Mouse (Mus musculus) brain, embryonic 18.5 days (tissue): ENCODE data around the gene Tcn2.
A peak's percentile ranks its signal among the peaks of the same experiment; 100 is the strongest.
"Not testable (repeated sequence)": the region's sequence is repeated elsewhere in the genome, so short reads cannot be mapped to it uniquely, and the experiment has no call there.

Experiments used
- DNase-seq: peaks from one replicate; pipeline ENCODE4 v3.0.0-alpha.2; 2012; ENCODE audit warnings: low read depth, low spot score

The Tcn2 gene

DNA sequence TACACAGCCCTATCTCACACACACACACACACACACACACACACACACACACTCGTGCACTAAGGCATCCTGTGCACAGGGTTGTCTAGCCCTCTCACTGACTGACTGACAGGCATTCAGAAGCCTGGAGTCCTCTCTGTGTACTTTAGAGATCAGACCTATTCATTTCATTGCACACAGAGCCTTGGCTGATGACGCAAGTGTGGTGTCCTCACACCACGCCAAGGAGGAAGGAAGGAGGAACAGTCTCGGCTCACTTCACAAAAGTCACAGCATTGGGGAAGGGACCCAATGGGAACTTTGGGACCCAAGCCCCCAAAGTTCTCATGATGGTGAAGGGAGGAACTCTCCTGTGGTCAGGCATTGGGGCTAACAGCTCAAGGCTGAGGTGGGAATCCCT, 1.9 kb downstream of the Tcn2 start:
- DNase-seq, result no peak

DNA sequence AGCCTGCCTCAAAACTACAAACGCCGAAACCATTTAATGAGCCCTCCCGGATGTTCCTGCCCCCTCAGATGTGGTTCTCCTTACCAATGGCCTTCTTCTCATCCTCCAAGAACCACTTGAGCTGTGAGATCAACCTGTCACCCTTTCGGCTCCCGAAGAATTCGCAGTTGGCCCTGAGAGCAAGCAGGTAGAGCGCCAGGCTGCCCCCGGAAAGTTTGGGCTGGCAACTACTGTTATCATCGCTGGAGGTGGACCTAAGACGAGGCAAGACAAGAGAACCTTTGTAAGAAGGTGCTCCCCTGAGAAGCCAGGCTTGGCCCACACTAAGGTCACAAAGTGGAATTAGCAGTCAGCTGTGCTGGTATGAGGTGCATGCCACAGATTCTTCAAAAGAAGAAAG, 6.0 kb downstream of the Tcn2 start:
- no peak for DNase-seq

DNA sequence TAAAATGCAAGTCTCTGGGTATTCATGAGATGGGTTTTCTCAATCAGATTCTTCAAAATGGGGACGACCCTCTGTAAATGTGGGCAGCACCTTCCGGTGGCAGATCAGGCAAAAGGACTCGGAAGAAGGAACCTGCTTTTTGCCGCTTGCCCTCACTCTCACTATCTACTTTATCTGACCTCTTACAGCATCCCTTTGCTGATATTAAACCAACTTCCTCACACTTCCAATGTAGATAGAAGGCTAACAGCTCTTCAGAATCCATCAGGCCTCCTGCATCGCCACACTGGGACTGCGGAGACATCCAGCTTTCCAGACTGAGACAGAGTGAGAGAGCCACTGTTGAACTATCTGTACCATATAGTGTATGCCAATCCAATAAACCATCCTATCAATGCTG, 9.2 kb downstream of the Tcn2 start:
- DNase-seq, result no peak

DNA sequence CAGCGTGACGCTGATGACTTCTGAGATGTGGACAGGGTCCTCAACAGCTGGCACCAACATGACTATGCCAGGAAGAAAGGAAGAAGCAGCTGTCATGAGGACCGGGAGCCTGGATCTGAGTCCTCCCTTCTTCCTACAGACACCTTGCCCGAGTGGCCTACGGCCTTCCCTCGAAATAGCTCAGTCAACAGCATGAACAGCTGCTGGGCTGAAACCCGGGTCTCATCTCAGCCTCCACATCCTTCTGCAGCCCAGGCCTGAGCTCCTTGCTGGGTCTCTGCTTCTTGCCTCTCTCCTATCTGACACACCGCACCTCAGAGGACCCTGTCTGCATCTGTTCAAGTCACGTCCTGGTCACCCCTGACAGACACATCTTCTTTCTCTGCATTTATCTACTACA, 9.8 kb downstream of the Tcn2 start:
- no peak for DNase-seq

DNA sequence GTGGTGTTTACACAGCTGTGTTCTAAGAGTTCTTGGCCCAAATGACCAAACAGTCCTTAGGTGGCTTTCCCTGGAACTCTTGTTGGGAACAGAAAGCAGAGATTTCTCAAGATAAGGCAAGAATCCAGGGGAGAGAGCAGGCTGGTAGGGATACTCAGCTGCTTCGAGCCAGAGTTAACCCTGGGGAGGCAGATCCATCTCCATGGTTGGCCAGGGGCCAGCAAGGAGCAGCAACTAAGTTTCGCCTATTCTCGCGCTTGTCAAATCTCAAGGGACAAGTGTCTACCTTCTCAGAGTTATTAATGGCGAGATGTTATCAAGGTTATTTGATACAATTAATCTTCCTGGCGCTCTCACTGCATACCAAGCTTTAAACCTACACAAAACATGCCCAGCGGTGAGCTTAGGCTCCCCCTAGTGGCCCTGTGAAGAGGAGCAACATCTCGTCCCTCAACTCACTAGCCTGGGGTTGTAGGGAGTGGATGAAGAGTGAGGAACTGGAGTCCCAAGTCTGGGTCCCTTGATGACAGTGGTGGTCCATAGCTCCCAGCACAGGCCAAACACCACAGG, 10.6 kb downstream of the Tcn2 start:
- DNase-seq, result no peak

DNA sequence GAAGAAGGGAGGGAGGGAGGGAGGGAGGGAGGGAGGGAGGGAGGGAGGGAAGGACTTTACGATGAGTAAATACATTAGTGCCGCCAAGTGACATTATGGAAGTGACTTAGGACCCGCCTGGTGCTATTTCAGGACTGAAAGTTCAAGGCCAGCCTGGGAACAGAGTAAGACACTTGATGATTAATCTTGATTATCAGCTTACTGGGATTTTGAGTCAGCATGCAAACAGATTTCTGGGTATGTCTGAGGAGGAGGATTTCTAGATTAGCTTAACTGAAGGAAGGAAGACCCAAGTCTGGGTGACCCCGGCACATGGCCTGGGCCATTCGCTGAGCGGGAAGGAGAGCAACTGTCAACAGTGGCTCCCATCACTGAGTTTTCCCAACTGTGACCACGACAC, 11.5 kb downstream of the Tcn2 start:
- DNase-seq, result no peak

DNA sequence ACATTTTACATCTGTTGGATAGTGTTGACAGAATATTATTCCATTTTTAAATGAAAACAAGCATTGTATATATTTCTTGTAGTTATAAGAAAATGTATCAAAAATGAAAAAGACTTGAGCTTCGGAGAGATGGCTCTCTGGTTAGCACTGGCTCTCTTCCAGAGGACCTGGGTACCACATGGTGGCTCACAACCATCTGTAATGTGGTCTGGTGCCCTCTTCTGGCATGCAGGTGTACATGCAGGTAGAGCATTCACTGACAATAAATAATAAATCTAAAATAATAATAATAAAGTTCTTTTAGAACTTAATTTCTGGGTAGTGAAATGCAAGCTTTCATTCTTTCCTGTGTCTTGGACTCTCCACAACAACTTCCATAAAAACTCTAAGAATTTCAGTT, 13.2 kb downstream of the Tcn2 start:
- DNase-seq, result no peak

DNA sequence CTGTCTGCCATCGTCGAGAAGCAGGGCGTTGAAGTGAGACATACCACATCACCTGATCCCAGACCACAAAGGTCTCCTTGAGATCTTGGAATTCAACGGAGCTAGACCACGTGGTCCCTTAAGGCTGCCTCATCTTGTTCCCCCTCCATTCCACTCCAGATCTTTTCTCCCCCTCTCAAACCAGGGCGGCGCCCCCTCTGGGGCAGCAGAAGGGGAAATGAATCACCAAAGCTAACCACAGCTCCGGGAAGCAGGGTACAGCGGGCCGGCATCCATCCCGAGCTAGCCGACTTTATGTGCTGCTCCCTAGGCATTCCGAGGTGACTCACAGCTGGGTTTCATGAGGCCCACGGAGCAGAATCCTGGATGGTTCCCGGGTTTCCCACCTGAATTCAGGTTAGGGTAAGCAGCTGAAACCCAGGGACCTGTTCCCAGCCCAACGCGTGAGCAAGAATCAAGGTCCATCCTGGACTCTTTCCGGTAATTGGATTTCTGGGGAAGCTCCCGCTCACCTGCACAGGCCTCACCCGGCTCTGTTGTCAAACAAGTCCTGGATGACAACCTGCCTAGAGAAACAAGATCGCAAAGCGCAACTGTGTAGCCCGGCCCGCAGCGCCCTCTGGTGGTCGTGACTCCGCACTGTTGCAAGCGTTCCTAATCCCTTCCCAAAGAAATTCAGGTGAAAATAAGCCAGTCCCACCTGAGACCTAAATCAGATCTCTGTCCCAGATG, 17.7 kb downstream of the Tcn2 start, which contains the start of gene Slc35e4:
Slc35e4 (minus strand) TSS at position 556 of the 732 bp plus-strand sequence.
- DNase-seq, result no peak

DNA sequence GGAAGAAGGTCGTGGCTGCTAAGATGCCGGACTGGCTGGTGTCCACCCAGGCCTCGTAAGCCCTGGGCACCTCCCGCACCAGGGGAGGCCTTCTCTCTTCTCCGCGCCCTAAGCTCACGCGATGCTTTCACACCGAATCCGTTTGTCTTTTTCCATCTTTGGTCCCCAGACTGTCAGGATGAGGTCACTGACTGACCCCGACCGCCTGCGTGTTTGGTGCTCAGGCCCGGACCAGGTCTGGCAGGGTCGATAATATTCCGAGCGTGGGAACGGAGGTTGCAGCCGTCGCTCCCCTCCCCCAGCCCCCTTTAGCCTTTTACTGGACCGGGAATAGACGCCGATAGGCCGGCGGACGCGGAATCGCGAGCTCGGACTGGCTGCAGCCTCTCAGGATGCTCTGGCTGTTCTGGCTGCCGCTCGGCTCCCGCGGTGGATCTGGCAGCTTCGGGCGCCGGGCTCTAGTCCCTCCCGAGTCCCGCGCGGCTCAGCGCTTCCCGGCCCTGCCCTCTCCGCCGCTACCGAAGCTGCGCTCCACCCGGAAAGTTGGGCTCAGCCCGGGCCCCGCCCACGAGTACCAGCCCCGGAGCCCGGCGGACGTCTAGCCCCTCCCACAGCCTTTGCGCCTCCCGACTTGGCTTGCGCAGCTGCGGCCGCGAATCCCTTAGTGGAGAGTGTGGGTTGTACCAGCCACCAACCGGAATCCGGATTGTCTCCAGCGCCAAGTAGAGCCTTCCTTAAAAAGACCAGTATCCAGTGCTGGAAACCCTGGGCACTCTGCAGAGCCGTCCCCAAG, 18.4 kb downstream of the Tcn2 start:
- DNase-seq, result peak; percentile 81

DNA sequence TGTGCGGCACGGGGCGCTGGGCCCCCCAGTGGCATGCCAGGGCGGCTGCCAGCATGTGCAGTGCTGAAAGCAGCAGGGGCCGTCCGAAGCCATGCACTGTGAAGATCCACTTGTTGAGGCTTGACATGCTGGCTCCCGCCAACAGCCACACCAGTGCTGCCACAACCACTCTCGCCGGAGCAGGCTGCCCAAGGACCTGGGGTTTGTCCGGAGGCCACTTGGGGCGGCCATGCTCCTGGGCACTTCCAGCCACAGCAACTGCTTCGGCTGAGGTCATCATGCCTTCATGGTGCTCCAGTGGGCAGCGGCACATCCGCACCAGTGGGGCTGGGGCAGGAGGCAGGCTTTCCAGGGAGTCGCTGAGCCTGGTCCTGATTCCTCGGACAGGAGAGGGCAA, 19.1 kb downstream of the Tcn2 start:
- DNase-seq, result no peak

DNA sequence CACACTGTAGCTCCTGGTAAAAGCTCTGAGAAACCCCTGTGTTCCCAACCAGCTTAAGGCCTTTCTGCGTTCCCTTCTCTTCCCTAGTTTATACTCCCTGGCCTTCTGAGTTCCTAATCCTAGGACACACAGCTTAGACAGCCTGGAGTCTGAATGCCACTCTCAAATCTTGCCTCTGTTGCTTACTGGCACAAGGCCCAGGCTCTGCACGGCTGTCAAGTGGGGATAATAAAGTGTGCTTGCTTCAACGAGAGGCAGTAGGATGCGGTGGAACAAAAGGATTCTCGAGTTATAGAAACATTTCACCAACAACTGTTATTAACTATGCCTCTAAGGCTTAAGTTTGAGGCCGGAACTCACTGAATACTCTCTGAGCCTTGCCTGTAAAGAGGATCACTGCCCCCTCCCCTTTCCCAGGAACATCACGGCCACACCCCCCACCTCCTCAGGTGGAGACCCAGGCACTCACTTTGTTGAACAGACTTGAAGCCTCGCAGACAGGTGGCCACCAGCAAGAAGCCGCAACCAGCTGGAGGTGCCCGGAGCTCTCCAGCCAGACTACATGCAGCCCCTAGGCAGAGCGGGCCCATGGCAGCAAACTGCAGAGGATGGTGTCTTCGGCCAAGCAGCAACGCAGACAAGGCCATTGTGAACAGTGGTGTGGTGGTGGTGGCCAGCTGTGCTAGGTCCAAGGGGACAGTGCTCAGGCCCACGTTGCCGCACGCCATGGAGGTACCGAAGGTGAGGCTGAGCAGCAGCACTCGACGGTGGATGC, 19.7 kb downstream of the Tcn2 start:
- DNase-seq, result no peak

DNA sequence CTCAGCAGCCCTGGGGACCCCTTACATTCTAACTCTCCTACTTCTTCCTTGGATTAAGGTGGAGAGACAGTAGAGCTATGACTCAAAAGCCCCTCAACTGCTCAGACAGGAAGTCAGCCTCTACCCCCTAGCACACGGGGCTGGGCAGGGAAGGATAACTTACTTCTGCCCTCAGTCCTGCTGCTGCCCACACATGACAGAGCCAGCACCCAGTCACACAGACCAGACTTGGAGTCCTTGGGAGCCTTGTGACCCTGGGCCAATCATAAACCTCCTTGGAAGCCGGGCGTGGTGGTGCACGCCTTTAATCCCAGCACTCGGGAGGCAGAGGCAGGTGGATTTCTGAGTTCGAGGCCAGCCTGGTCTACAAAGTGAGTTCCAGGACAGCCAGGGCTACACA, 20.5 kb downstream of the Tcn2 start:
- DNase-seq, result not testable (repeated sequence)

DNA sequence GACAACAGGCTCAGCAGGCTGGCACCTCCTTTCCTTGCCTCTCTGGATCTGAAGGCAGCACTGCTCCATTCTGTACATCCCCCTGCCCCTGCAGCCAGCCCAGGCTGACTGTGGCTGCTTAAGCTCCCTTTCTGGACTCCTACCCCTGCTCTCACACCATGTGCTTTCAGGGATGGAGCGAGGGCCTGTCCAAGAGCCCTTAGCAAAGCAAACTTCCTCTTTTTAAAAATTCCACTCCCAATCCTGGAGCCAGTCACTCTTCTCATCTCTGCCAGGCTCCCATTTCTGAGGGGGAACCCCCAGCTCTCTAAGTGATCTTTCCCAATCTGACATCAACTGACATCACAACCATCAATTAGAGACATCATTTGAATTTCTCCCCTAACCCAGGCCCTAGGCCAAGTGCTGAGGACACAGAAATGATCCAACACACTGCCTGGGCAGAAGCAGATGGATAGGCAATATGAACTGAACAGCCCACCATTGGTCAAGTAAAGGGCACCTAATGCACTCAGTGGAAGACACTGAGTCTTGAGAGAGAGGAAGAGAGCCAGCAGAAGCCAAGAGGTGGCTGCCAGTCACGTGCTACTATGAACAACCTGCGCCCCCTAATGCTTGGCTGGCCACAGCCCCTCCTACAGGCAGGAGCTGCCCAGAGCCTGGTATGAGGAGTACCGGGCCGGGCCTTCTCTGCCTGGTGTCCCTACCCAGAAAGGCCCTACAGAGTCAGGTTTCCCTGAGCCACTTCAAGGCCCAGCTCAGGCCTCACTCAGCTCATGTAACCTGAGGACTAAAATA, 21.2 kb downstream of the Tcn2 start:
- no peak for DNase-seq

DNA sequence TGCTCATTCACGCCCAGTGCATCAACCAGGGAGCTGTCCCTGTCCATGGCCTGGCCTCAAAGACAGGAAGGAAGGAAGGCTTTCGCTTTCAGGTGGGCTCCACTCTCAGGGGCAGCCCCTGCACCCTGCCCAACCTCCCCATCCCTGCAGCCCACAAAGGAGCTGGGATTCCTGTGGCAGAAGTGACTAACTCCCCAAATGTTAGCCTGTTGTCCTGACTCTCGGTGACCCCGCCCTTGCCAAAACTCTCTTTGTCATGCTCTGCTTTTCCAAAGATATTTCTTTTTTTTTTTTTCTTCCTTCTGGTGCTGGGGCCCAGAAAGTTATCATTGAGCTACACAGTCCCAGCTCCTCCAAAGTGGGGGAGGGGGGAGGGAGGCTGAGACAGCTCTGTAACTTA, 22.7 kb downstream of the Tcn2 start:
- DNase-seq, result no peak

DNA sequence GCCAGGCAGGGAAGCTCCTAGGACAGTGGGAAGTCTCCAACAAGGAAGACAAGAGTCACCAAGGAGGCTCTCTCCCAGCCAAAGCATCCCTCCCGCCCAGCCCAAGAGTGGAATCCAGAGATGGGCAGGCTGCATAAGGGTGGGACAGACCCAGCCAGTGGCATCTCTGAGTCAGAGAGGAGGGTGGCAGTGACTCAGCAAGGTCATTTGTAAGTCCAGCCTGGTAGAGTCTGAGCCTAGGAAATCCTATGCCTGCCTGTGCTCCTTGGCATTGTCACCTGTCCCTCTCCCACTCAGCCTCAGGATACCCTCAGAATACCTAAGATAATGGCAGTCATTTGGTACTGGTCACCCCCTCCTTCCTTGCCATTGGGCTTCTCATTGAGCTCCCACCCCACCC, 26.5 kb downstream of the Tcn2 start:
- DNase-seq, result no peak

DNA sequence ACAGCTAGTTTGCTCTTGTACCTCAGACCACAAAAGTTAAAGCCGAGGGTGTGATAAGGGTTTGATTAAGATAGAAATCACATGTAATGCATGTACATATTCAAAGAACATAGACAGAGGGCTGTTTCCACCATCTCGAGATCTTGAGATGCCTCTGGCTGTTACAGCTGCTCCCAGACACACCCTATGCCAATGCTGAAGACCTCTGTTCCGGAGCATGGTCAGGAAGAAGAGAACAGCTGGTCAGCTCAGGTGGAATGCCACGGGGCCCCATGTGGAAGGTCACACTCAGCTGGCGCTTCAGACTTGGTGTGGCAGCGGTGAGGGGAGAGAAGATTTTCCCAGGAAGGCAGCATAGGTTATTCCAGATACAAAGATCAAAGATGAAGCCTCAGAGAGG, 27.3 kb downstream of the Tcn2 start:
- no peak for DNase-seq

DNA sequence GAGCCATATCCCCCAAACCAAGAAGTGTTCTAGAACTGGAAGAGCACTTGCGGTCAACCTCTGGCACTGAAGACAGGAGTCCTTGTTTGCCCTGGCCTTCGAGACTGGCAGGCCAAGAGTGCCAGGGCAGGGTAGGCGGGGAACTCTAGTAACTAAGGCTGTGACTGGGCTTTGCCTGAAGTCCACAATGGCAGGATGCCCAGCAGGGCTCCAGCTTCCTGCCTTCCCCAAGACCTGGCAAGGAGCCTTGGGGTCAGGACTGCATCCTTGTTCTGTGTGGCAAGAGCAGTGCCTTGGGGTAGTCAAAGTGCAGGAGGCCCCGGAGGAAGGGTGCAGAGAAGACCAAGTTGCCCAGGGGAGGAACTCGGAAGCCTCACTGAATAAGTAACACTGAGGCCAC, 28.9 kb downstream of the Tcn2 start:
- no peak for DNase-seq

DNA sequence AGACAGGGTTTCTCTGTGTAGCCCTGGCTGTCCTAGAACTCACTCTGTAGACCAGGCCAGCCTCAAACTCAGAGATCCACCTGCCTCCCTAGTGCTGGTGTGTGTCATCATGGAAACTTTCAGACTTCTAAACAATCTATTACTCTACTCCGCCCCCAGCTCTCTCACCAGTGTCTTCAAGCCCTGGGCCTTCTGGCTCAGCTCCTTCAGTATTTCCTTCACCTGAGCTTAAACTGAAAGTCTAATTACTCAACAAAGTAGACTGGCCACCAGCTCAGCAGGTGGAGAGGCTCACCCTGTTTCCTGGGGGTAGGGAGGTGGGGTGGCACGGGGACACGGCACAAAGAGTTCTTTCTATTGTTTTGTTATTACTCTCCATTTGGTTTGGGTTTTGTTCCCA, 29.4 kb downstream of the Tcn2 start:
- no peak for DNase-seq

DNA sequence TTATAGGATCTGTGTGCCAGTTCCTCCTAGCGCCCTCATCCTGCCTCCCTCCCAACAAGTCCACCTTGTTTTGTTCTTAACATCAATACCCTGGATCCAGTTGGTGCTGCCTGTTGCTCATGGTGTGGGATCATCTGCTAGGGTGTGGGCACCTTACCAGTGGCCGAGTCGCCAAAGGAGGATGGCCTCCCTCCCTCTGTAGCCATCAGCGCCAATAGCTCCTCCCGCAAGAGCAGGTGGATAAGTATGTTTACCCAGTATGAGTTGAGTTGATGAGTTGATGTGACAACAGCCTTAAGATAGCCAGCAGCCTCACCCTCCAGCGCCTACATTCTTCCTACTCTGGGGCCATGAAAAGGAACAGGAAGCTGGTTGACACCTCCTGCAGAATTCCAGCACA, 31.7 kb downstream of the Tcn2 start:
- no peak for DNase-seq

DNA sequence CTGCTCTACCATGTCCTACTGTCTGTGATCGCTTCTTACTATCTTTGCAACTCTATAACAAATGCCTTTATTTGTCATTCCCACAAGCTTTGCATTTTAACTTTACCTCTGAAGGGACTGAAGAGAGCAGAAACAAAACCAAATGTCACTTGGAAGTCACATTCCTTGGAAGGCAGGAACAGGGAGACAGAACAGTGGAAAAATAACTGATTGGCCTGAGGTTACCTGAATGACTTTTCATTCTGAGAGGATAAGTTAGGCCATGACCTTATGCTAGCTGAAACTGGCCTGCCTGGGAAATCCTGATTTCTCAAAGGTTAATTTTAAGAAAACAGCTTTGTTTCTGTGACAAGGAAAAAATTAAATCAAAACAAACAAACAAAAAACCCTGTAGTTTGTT, 36.0 kb downstream of the Tcn2 start:
- no peak for DNase-seq

DNA sequence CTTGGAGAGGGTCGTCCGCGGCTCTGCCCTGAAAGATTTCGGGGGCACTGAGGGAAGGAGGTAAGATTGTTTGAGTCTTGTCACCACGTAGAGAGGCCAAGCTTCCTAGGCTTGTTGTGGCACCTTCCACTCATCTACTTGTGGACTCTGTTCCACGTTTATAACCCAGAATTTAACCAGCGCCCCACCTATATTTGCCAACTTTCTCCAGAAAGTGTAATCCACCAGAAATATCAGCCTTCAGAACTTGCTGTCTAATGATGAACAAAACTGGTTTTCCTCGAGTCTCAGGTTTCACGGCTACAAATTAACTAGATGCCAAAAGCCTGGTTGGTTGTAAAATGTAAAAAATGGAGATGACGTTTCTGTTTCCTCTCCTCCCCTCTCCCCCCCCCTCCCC, 36.5 kb downstream of the Tcn2 start:
- DNase-seq, result no peak
